27 mouse cellular contexts compared by ENCODE assay signal in genomic region chr5:124792112-124792511, GRCm38 (mm10).
"Had no signal": no experiment of that assay in that cellular context is flagged by ENCODE, and none has a peak within 500 bp of the region (broad histone marks: within the 10 kb centered on the region; RNA-seq: fewer than 3 reads in every experiment).

No protein-coding gene starts in this region.

- H3K27ac ChIP-seq: embryonic facial prominence, embryonic 12.5 days; embryonic facial prominence, embryonic 13.5 days; embryonic facial prominence, embryonic 15.5 days; forebrain, embryonic 10.5 days; forebrain, embryonic 12.5 days; forebrain, embryonic 13.5 days; forebrain, embryonic 15.5 days; heart, embryonic 10.5 days had no signal

- ATAC-seq: forebrain, embryonic 13.5 days; forebrain, embryonic 14.5 days; forebrain, embryonic 15.5 days; forebrain, embryonic 16.5 days; forebrain, postnatal 0 days had no signal

- H3K4me1 ChIP-seq: embryonic facial prominence, embryonic 12.5 days; embryonic facial prominence, embryonic 13.5 days; embryonic facial prominence, embryonic 15.5 days; forebrain, embryonic 10.5 days; forebrain, embryonic 12.5 days; forebrain, embryonic 13.5 days; forebrain, embryonic 15.5 days; heart, embryonic 10.5 days had no signal

- H3K36me3 ChIP-seq: embryonic facial prominence, embryonic 12.5 days; embryonic facial prominence, embryonic 13.5 days; embryonic facial prominence, embryonic 15.5 days; forebrain, embryonic 10.5 days; forebrain, embryonic 12.5 days; forebrain, embryonic 15.5 days; heart, embryonic 10.5 days had no signal

- DNase-seq: cerebellum, adult 8-10 months; cerebellum, adult 9-10 months; cerebellum, adult 9-11 months; cerebellum, postnatal 10 days; cerebellum, postnatal 14 days; cerebellum, postnatal 25 days; cerebellum, postnatal 36 days; embryo, embryonic 11 days; forebrain, postnatal 0 days; gastrocnemius, postnatal 10 days; gastrocnemius, postnatal 14 days; gastrocnemius, postnatal 25 days; gastrocnemius, postnatal 36 days; heart, adult 11 months; heart, adult 18-20 months had no signal

- H3K9me3 ChIP-seq: embryonic facial prominence, embryonic 12.5 days; embryonic facial prominence, embryonic 15.5 days; forebrain, embryonic 10.5 days; forebrain, embryonic 12.5 days; forebrain, embryonic 13.5 days; forebrain, embryonic 15.5 days; heart, embryonic 10.5 days had no signal

- H3K4me3 ChIP-seq: embryonic facial prominence, embryonic 12.5 days; embryonic facial prominence, embryonic 13.5 days; embryonic facial prominence, embryonic 15.5 days; erythroblast, embryonic 14.5 days; forebrain, embryonic 10.5 days; forebrain, embryonic 12.5 days; forebrain, embryonic 13.5 days; forebrain, embryonic 15.5 days; heart, embryonic 10.5 days had no signal

- H3K9ac ChIP-seq: embryonic facial prominence, embryonic 12.5 days; embryonic facial prominence, embryonic 13.5 days; embryonic facial prominence, embryonic 15.5 days; forebrain, embryonic 12.5 days; forebrain, embryonic 13.5 days; forebrain, embryonic 15.5 days; forebrain, postnatal 0 days had no signal

- H3K4me2 ChIP-seq: embryonic facial prominence, embryonic 12.5 days; embryonic facial prominence, embryonic 13.5 days; embryonic facial prominence, embryonic 15.5 days; forebrain, embryonic 12.5 days; forebrain, embryonic 13.5 days; forebrain, embryonic 15.5 days; heart, embryonic 11.5 days had no signal

- H3K27me3 ChIP-seq: embryonic facial prominence, embryonic 12.5 days; embryonic facial prominence, embryonic 13.5 days; embryonic facial prominence, embryonic 15.5 days; forebrain, embryonic 12.5 days; forebrain, embryonic 13.5 days; forebrain, embryonic 15.5 days had no signal
